8 mouse cellular contexts compared by ENCODE assay signal in genomic region chr15:38391420-38391819, GRCm38 (mm10).
DNase-seq lines count a peak whose midpoint lies in the region; ATAC-seq and TF ChIP-seq lines count a peak whose summit lies in the region.

No protein-coding gene starts in this region.

- dilution Hi-C loops in CH12.LX (cut with MboI; ENCODE audit: extremely low pct_ligation_motif_present, extremely low pct_unique_long_range_greater_than_20kb, low sequenced_read_pairs) = no loop called here

- no peak overlapping the region for H3K9ac ChIP-seq in CH12.LX (ENCODE audit: insufficient read depth, low read depth)
- no peak overlapping the region for H3K9ac ChIP-seq in embryonic facial prominence, embryonic 15.5 days

- 44% methylated on average over 6 of the region's 6 CpGs for WGBS in embryonic facial prominence, embryonic 15.5 days
- 48% methylated on average over 6 of the region's 6 CpGs for WGBS in kidney, adult 2 months
- WGBS in lung, adult 2 months = 25% methylated on average over 6 of the region's 6 CpGs
- WGBS in midbrain, embryonic 10.5 days = 68% methylated on average over 6 of the region's 6 CpGs

- no peak overlapping the region for H3K4me3 ChIP-seq in CH12.LX (replicated peaks in 1 of 3; ENCODE audit: low read depth in 2 of 3, low read length in 2 of 3, poor library complexity in 1 of 3)
- no peak overlapping the region for H3K4me3 ChIP-seq in embryonic facial prominence, embryonic 15.5 days (replicated peaks)
- no peak overlapping the region for H3K4me3 ChIP-seq in kidney, adult 2 months (ENCODE audit: insufficient read depth, low read depth, low read length)
- no peak overlapping the region for H3K4me3 ChIP-seq in lung, adult 2 months (replicated peaks; ENCODE audit: extremely low read depth, low read depth, low read length)
- no peak overlapping the region for H3K4me3 ChIP-seq in midbrain, embryonic 10.5 days

- H3K9me3 ChIP-seq in CH12.LX (replicated peaks; ENCODE audit: low read length) = no peaks in the 10 kb centered on the region
- H3K9me3 ChIP-seq in embryonic facial prominence, embryonic 15.5 days (replicated peaks) = no peaks in the 10 kb centered on the region
- H3K9me3 ChIP-seq in midbrain, embryonic 10.5 days (replicated peaks) = no peaks in the 10 kb centered on the region

- H3K27me3 ChIP-seq in CH12.LX (replicated peaks) = no peaks in the 10 kb centered on the region
- H3K27me3 ChIP-seq in embryonic facial prominence, embryonic 15.5 days = no peaks in the 10 kb centered on the region
- H3K27me3 ChIP-seq in kidney, adult 2 months (replicated peaks; ENCODE audit: control insufficient read depth, insufficient read depth, low read length) = no peaks in the 10 kb centered on the region
- no peaks in the 10 kb centered on the region for H3K27me3 ChIP-seq in midbrain, embryonic 10.5 days (ENCODE audit: low read depth, poor library complexity, severe bottlenecking)

- in situ Hi-C loops in CH12.LX (cut with MboI; ENCODE audit: low pct_ligation_motif_present, low pct_unique_long_range_greater_than_20kb, low sequenced_read_pairs) = no loop called here

- no peak overlapping the region for H3K4me2 ChIP-seq in CH12.LX (ENCODE audit: insufficient read depth, low read depth, poor library complexity, severe bottlenecking)
- no peak overlapping the region for H3K4me2 ChIP-seq in embryonic facial prominence, embryonic 15.5 days (replicated peaks)

- no peaks in the 10 kb centered on the region for H3K79me2 ChIP-seq in CH12.LX (replicated peaks; ENCODE audit: control insufficient read depth, extremely low read depth, insufficient read depth, poor library complexity, severe bottlenecking)

- no peak for TF ChIP-seq EP300 in CH12.LX (IDR thresholded peaks at IDR 0.05; ENCODE audit: low read length)

- TF ChIP-seq POLR2A in CH12.LX (IDR thresholded peaks at IDR 0.05; ENCODE audit: low read depth, low read length) = no peak
- no peak for TF ChIP-seq POLR2A in kidney, adult 2 months (IDR thresholded peaks at IDR 0.05; ENCODE audit: low read depth, low read length)
- TF ChIP-seq POLR2A in lung, adult 2 months (IDR thresholded peaks at IDR 0.05; ENCODE audit: borderline replicate concordance, extremely low read depth, low read depth, low read length) = no peak

- no peaks in the 10 kb centered on the region for H3K36me3 ChIP-seq in CH12.LX (replicated peaks in 1 of 2; ENCODE audit: control insufficient read depth in 1 of 2, insufficient read depth in 1 of 2, low read length in 1 of 2)
- H3K36me3 ChIP-seq in embryonic facial prominence, embryonic 15.5 days = no peaks in the 10 kb centered on the region
- no peaks in the 10 kb centered on the region for H3K36me3 ChIP-seq in kidney, adult 2 months (ENCODE audit: control insufficient read depth, insufficient read depth, low read length)
- no peaks in the 10 kb centered on the region for H3K36me3 ChIP-seq in midbrain, embryonic 10.5 days

- TF ChIP-seq CTCF in CH12.LX (conservative IDR thresholded peaks at IDR 0.05 in 1 of 2, IDR thresholded peaks at IDR 0.05 in 1 of 2; ENCODE audit: low read depth in 2 of 2, low read length in 2 of 2) = no peak
- TF ChIP-seq CTCF in kidney, adult 2 months (conservative IDR thresholded peaks at IDR 0.05; ENCODE audit: insufficient read depth, insufficient read length, low read depth, low read length) = no peak; the same call in 1 of the 2 replicates
- peak; percentile 20; the same call in 1 of the 2 replicates for TF ChIP-seq CTCF in lung, adult 2 months (IDR thresholded peaks at IDR 0.05; ENCODE audit: insufficient read depth, low read length)

- H3K4me1 ChIP-seq in CH12.LX (ENCODE audit: control insufficient read depth in 1 of 2, insufficient read depth in 2 of 2) = peaks cover 5 to 10% of the 10 kb centered on the region in 2 experiments
- H3K4me1 ChIP-seq in embryonic facial prominence, embryonic 15.5 days = peaks cover 14% of the 10 kb centered on the region
- H3K4me1 ChIP-seq in kidney, adult 2 months (ENCODE audit: control insufficient read depth, insufficient read depth, low read length) = no peaks in the 10 kb centered on the region; the same call in 1 of the 2 replicates
- H3K4me1 ChIP-seq in lung, adult 2 months (ENCODE audit: control insufficient read depth, insufficient read depth, low read length) = 0 out of 2 replicates have a peak, but pooled peaks cover 3% of the 10 kb centered on the region
- peaks cover 22% of the 10 kb centered on the region for H3K4me1 ChIP-seq in midbrain, embryonic 10.5 days

- H3K27ac ChIP-seq in CH12.LX (ENCODE audit: insufficient read depth, low read depth) = no peak overlapping the region
- H3K27ac ChIP-seq in embryonic facial prominence, embryonic 15.5 days (replicated peaks) = peak overlapping the region; percentile 72; the same call in 1 of the 2 replicates
- H3K27ac ChIP-seq in kidney, adult 2 months (ENCODE audit: insufficient read depth, low read depth, low read length) = no peak overlapping the region
- no peak overlapping the region for H3K27ac ChIP-seq in midbrain, embryonic 10.5 days (replicated peaks)

- no peak for TF ChIP-seq RAD21 in CH12.LX (IDR thresholded peaks at IDR 0.05; ENCODE audit: low read depth, low read length)

- DNase-seq in CH12.LX (ENCODE audit: extremely low read depth) = no peak
- peak; percentile 65 for DNase-seq in kidney, adult 2 months
- DNase-seq in lung, adult 2 months = peak; percentile 55
- DNase-seq in right cerebral cortex, adult 2 months (ENCODE audit: low spot score in 2 of 2) = no peak
- no peak for DNase-seq in embryo, embryonic 9.5 days (ENCODE audit: extremely low spot score)
- DNase-seq in ovary, adult 18-20 months (ENCODE audit: low spot score) = no peak
- no peak for DNase-seq in midbrain, embryonic 10.5 days (ENCODE audit: low spot score)

- peak; percentile 83 for ATAC-seq in embryonic facial prominence, embryonic 15.5 days (ENCODE audit: insufficient number of reproducible peaks, low FRiP score, low TSS enrichment, low read depth)

TF ChIP-seq in CH12.LX, 34 proteins besides CTCF, POLR2A, EP300 and RAD21:
- TF ChIP-seq SIN3A (IDR thresholded peaks at IDR 0.05; ENCODE audit: low read length) = no peak
- TF ChIP-seq TCF12 (IDR thresholded peaks at IDR 0.05; ENCODE audit: low read depth, low read length) = 0 out of 2 replicates have a peak, but pooled peaks have one; percentile 29
TF ChIP-seq in CH12.LX: peak in this region for 1.

Comparison
In these comparisons a context has a peak if more than half of its experiments do, and no peak if none do; other contexts are left out.
1. DNase-seq: peak in kidney, adult 2 months (single experiment) and lung, adult 2 months (single experiment); none in CH12.LX (single experiment), right cerebral cortex, adult 2 months (0 of 2), embryo, embryonic 9.5 days (single experiment), ovary, adult 18-20 months (single experiment) and midbrain, embryonic 10.5 days (single experiment).